Mouse (Mus musculus) adrenal gland, postnatal 36 days (tissue): ENCODE results near the gene Hist1h4n. TPM values are rescaled to one million over a fixed set of nuclear protein-coding genes. Genes with fewer than 3 reads are reported as not detected.
"Not testable (repeated sequence)": the region's sequence is repeated elsewhere in the genome, so short reads cannot be mapped to it uniquely, and the experiment has no call there.

ENCODE experiments used
- DNase-seq, 2 experiments: peaks; one replicate each; pipeline ENCODE4 v3.0.0; 2021; ENCODE audit warnings: mixed read lengths in 1 of 2
- microRNA-seq: library from miRNA; unstranded; fragments of <30 nt; microRNA quantifications from one replicate; pipeline ENCODE4 v1.2.0, GENCODE M21; 2021
- total RNA-seq, 2 experiments: library from RNA; stranded (reverse); gene quantifications; 2 replicates each; pipeline ENCODE4 v1.2.3; 2021

The Hist1h4n gene
- total RNA-seq, 2 experiments from 2014 or later, result 56.0 to 125 TPM

GRCm38 (mm10) chr13:21795584-21795983, 36.4 kb downstream of the Hist1h4n start:
- DNase-seq, result no peak

GRCm38 (mm10) chr13:21790601-21791283, 41.3 kb downstream of the Hist1h4n start:
- peak in 1 of 2 experiments; percentile 12 for DNase-seq

- DNase-seq, result no peak
Observed at GRCm38 (mm10) chr13:21789925-21790324, 42.1 kb downstream of the Hist1h4n start.

- no peak for DNase-seq
Observed at GRCm38 (mm10) chr13:21787760-21788593, 44.0 kb downstream of the Hist1h4n start.

- DNase-seq, result peak; percentile 82
Observed at GRCm38 (mm10) chr13:21786899-21787629, 44.9 kb downstream of the Hist1h4n start, which contains the start of the genes Hist1h2an and Hist1h2bp. Hist1h2an (minus strand) TSS chr13:21787218. Hist1h2bp (plus strand) TSS chr13:21787461.

- no peak for DNase-seq
Observed at GRCm38 (mm10) chr13:21786189-21786898, 45.7 kb downstream of the Hist1h4n start.

- no peak for DNase-seq
Observed at GRCm38 (mm10) chr13:21784311-21784710, 47.7 kb downstream of the Hist1h4n start.

GRCm38 (mm10) chr13:21783734-21784161, 48.2 kb downstream of the Hist1h4n start:
- DNase-seq, result peak in 1 of 2 experiments; percentile 30

- DNase-seq, result peak; percentile 42 to 58
Observed at GRCm38 (mm10) chr13:21783255-21783617, 48.8 kb downstream of the Hist1h4n start, which contains the start of gene Hist1h3i. Hist1h3i (minus strand) TSS chr13:21783370.

GRCm38 (mm10) chr13:21782361-21783254, 49.4 kb downstream of the Hist1h4n start:
- not testable (repeated sequence) for DNase-seq

Small RNAs within 50 kb of the gene (microRNA-seq; reads per million reads assigned to microRNA genes)
- gene Gm19658, result not detected
- not detected for gene Gm44346
- not detected for gene Gm44466

Other genes starting within 250 kb of the Hist1h4n start
- not detected for gene Olfr1362, start 218.2 kb downstream of the Hist1h4n start, total RNA-seq
- not detected for gene Olfr11, start 189.7 kb downstream of the Hist1h4n start, total RNA-seq
- not detected for gene Olfr1361, start 168.8 kb downstream of the Hist1h4n start, total RNA-seq
- not detected for gene Olfr1360, start 154.8 kb downstream of the Hist1h4n start, total RNA-seq
- not detected for gene Olfr1359, start 134.1 kb downstream of the Hist1h4n start, total RNA-seq
- 10 to 100 TPM; 60.4 to 64.6 TPM for gene Hist1h2bl, start 116.1 kb downstream of the Hist1h4n start, total RNA-seq
- 10 to 100 TPM in 1 of 2 experiments, 1 to 10 TPM in 1; 7.6 to 50.2 TPM for gene Hist1h2ai, start 115.8 kb downstream of the Hist1h4n start, total RNA-seq
- gene Hist1h3h, start 114.5 kb downstream of the Hist1h4n start, total RNA-seq, result 10 to 100 TPM; 68.3 to 81.7 TPM
- gene Hist1h2bm, start 110.2 kb downstream of the Hist1h4n start, total RNA-seq, result 10 to 100 TPM; 17.4 to 18.8 TPM
- 10 to 100 TPM; 11.8 to 14.2 TPM for gene Hist1h4j, start 97.1 kb downstream of the Hist1h4n start, total RNA-seq
- 100 to 1,000 TPM; 172 to 183 TPM for gene Hist1h4k, start 81.7 kb downstream of the Hist1h4n start, total RNA-seq
- gene Hist1h2ak, start 78.4 kb downstream of the Hist1h4n start, total RNA-seq, result 10 to 100 TPM; 18.0 to 19.9 TPM
- 10 to 100 TPM; 36.1 to 38.9 TPM for gene Hist1h2bn, start 78.1 kb downstream of the Hist1h4n start, total RNA-seq
- 10 to 100 TPM; 26.2 to 28.0 TPM for gene Hist1h1b, start 51.6 kb downstream of the Hist1h4n start, total RNA-seq
- 10 to 100 TPM; 61.4 to 73.9 TPM for gene Hist1h3i, start 48.8 kb downstream of the Hist1h4n start, total RNA-seq
- 1 to 10 TPM; 7.5 to 9.1 TPM for gene Hist1h2an, start 45.0 kb downstream of the Hist1h4n start, total RNA-seq
- 10 to 100 TPM; 21.9 to 22.1 TPM for gene Hist1h2bp, start 44.7 kb downstream of the Hist1h4n start, total RNA-seq
- 10 to 100 TPM; 74.0 to 76.3 TPM for gene Hist1h2bq, start 22.0 kb downstream of the Hist1h4n start, total RNA-seq
- 10 to 100 TPM; 24.0 to 56.4 TPM for gene Hist1h2ao, start 21.7 kb downstream of the Hist1h4n start, total RNA-seq
- 100 to 1,000 TPM; 215 to 270 TPM for gene Hist1h4m, start 20.4 kb downstream of the Hist1h4n start, total RNA-seq
- gene Hist1h2ap, start 1.3 kb upstream of the Hist1h4n start, total RNA-seq, result 10 to 100 TPM; 48.2 to 72.9 TPM
- 10 to 100 TPM; 72.5 to 76.9 TPM for gene Hist1h2br, start 1.5 kb upstream of the Hist1h4n start, total RNA-seq
- 1 to 10 TPM; 1.5 to 1.6 TPM for gene Zfp184, start 112.9 kb upstream of the Hist1h4n start, total RNA-seq
- gene Pom121l2, start 149.0 kb upstream of the Hist1h4n start, total RNA-seq, result not detected
- under 1 TPM in 1 of 2 experiments, not detected in 1; 0.53 TPM for gene Prss16, start 177.5 kb upstream of the Hist1h4n start, total RNA-seq
- gene Hist1h2ah, start 203.4 kb upstream of the Hist1h4n start, total RNA-seq, result 10 to 100 TPM; 58.6 to 69.2 TPM
- 10 to 100 TPM; 67.8 to 68.6 TPM for gene Hist1h2bk, start 203.7 kb upstream of the Hist1h4n start, total RNA-seq
- 10 to 100 TPM; 75.2 to 76.6 TPM for gene Hist1h4i, start 209.2 kb upstream of the Hist1h4n start, total RNA-seq
- gene Hist1h2ag, start 210.7 kb upstream of the Hist1h4n start, total RNA-seq, result 10 to 100 TPM; 41.1 to 45.0 TPM
- gene Hist1h2bj, start 211.0 kb upstream of the Hist1h4n start, total RNA-seq, result 10 to 100 TPM; 40.2 to 48.5 TPM